Mouse (Mus musculus) liver, embryonic 14.5 days (tissue): ENCODE results near the gene Zfp219.

Source experiments
- CTCF ChIP-seq: IDR thresholded peaks from 2 replicates; pipeline ENCODE4 v1.5.1; 2016; ENCODE audit warnings: antibody characterized with exemption, low read depth, control low read depth
- EP300 ChIP-seq: IDR thresholded peaks from 2 replicates; pipeline ENCODE4 v1.6.1; 2016; ENCODE audit warnings: antibody characterized with exemption, low read depth

DNA sequence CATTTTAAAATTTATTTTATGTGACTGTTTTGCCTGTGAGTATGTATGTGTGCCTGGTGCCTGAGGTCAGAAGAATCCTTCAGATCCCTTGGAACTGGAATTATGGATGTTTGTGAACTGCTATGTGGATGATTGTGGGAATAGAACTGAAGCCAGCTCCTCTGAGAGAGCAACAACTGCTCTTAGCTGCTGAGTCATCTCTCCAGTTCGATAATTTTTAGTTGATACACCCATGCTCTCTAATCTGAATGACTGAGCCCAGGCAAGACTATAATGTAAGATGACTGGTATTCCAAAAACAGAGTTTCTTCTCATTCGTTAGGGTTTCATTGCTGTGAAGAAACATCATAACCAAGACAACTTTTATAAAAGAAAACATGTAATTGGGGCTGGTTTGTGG is 3.6 kb upstream of the Zfp219 start:
- TF ChIP-seq CTCF (no peak), EP300 (no peak; the same call in 1 of the 2 replicates)
